ENCODE assay signal across 28 mouse cellular contexts in the genomic region with DNA sequence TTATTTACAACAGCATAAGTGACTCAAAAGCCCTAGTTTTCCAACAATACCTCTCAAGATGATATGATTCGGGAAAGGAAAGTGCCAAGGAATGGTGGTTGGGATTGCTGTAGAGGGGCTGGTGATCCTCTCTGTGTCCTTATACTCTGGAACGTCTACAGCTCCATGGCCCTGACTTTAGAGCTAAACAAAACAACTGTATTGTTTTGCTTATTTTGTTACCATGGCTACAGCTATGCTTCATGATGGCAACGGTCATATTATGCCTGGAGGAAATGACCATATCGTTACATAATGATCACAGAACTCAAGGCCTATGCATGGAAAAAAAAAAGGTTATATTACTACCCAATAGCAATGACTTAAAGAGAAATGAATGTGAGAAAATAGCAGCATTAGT. TPM values are rescaled to one million over a fixed set of nuclear protein-coding genes. Genes with fewer than 3 reads are reported as not detected.
"Had no signal": no experiment of that assay in that cellular context is flagged by ENCODE, and none has a peak within 500 bp of the region (broad histone marks: within the 10 kb centered on the region; RNA-seq: fewer than 3 reads in every experiment).

No protein-coding gene starts in this region.

- H3K9ac ChIP-seq: embryonic facial prominence, embryonic 12.5 days; embryonic facial prominence, embryonic 13.5 days; embryonic facial prominence, embryonic 15.5 days; forebrain, embryonic 12.5 days; forebrain, embryonic 13.5 days; forebrain, embryonic 15.5 days; forebrain, postnatal 0 days had no signal

- H3K4me1 ChIP-seq: embryonic facial prominence, embryonic 10.5 days; embryonic facial prominence, embryonic 12.5 days; embryonic facial prominence, embryonic 13.5 days; embryonic facial prominence, embryonic 15.5 days; forebrain, embryonic 10.5 days; forebrain, embryonic 12.5 days; forebrain, embryonic 13.5 days; forebrain, embryonic 15.5 days had no signal

- H3K4me2 ChIP-seq: embryonic facial prominence, embryonic 12.5 days; embryonic facial prominence, embryonic 13.5 days; embryonic facial prominence, embryonic 15.5 days; forebrain, embryonic 12.5 days; forebrain, embryonic 13.5 days; forebrain, embryonic 15.5 days had no signal

- H3K27me3 ChIP-seq: embryonic facial prominence, embryonic 12.5 days; embryonic facial prominence, embryonic 13.5 days; embryonic facial prominence, embryonic 15.5 days; forebrain, embryonic 12.5 days; forebrain, embryonic 13.5 days; forebrain, embryonic 15.5 days had no signal

- H3K36me3 ChIP-seq: embryonic facial prominence, embryonic 10.5 days; embryonic facial prominence, embryonic 12.5 days; embryonic facial prominence, embryonic 13.5 days; embryonic facial prominence, embryonic 15.5 days; forebrain, embryonic 10.5 days; forebrain, embryonic 12.5 days; forebrain, embryonic 15.5 days had no signal

- ATAC-seq: forebrain, embryonic 13.5 days; forebrain, embryonic 14.5 days; forebrain, embryonic 15.5 days; forebrain, embryonic 16.5 days; forebrain, postnatal 0 days had no signal

- H3K9me3 ChIP-seq: embryonic facial prominence, embryonic 10.5 days; embryonic facial prominence, embryonic 12.5 days; embryonic facial prominence, embryonic 13.5 days; embryonic facial prominence, embryonic 15.5 days; forebrain, embryonic 10.5 days; forebrain, embryonic 12.5 days; forebrain, embryonic 13.5 days; forebrain, embryonic 15.5 days had no signal

- H3K27ac ChIP-seq: embryonic facial prominence, embryonic 10.5 days; embryonic facial prominence, embryonic 12.5 days; embryonic facial prominence, embryonic 13.5 days; embryonic facial prominence, embryonic 15.5 days; forebrain, embryonic 10.5 days; forebrain, embryonic 12.5 days; forebrain, embryonic 13.5 days; forebrain, embryonic 15.5 days; gastrocnemius, adult 2 months had no signal

- DNase-seq: cerebellum, adult 18-20 months; cerebellum, adult 2 months; cerebellum, adult 8-10 months; cerebellum, adult 9-10 months; cerebellum, adult 9-11 months; cerebellum, postnatal 10 days; cerebellum, postnatal 14 days; cerebellum, postnatal 25 days; cerebellum, postnatal 36 days; embryo, embryonic 11 days; forebrain, postnatal 0 days; gastrocnemius, adult 2 months; gastrocnemius, postnatal 10 days; gastrocnemius, postnatal 14 days; gastrocnemius, postnatal 25 days; gastrocnemius, postnatal 36 days; heart, adult 11 months had no signal

- H3K4me3 ChIP-seq: embryonic facial prominence, embryonic 10.5 days; embryonic facial prominence, embryonic 12.5 days; embryonic facial prominence, embryonic 13.5 days; embryonic facial prominence, embryonic 15.5 days; erythroblast, embryonic 14.5 days; forebrain, embryonic 10.5 days; forebrain, embryonic 12.5 days; forebrain, embryonic 13.5 days; forebrain, embryonic 15.5 days; gastrocnemius, adult 2 months had no signal

RNA-seq across cellular contexts. Expression of a gene that starts 32.1 kb away (rescaled TPM):
- polyA plus RNA-seq: erythroblast, embryonic 14.5 days had no signal
